ENCODE assay signal across 12 mouse cellular contexts in genomic region chr10:80697812-80698211, GRCm38 (mm10). TPM values are rescaled to one million over a fixed set of nuclear protein-coding genes. Genes with fewer than 3 reads are reported as not detected.
DNase-seq lines count a peak whose midpoint lies in the region; ATAC-seq lines count a peak whose summit lies in the region.
"Had no signal": no experiment of that assay in that cellular context is flagged by ENCODE, and none has a peak within 500 bp of the region (broad histone marks: within the 10 kb centered on the region; RNA-seq: fewer than 3 reads in every experiment).

No protein-coding gene starts in this region.

- H3K9me3 ChIP-seq in embryonic facial prominence, embryonic 12.5 days, result no peaks in the 10 kb centered on the region
- H3K9me3 ChIP-seq in embryonic facial prominence, embryonic 10.5 days, result no peaks in the 10 kb centered on the region
- H3K9me3 ChIP-seq in midbrain, embryonic 14.5 days (ENCODE audit: control insufficient read depth, low read length), result no peaks in the 10 kb centered on the region
- no peaks in the 10 kb centered on the region for H3K9me3 ChIP-seq in midbrain, embryonic 16.5 days (replicated peaks; ENCODE audit: control insufficient read depth, low read length, poor library complexity, severe bottlenecking)
- H3K9me3 ChIP-seq in erythroblast, embryonic 14.5 days (ENCODE audit: control insufficient read depth, low read length), result no peaks in the 10 kb centered on the region
- H3K9me3 ChIP-seq in stomach, embryonic 14.5 days (ENCODE audit: control insufficient read depth, low read depth, low read length), result no peaks in the 10 kb centered on the region

- H3K9ac ChIP-seq in embryonic facial prominence, embryonic 12.5 days, result peak overlapping the region; percentile 29; the same call in 1 of the 2 replicates
- H3K9ac ChIP-seq in midbrain, embryonic 14.5 days (replicated peaks; ENCODE audit: low read length), result no peak overlapping the region
- H3K9ac ChIP-seq in midbrain, embryonic 16.5 days (ENCODE audit: low read depth, low read length), result no peak overlapping the region
- H3K9ac ChIP-seq in stomach, embryonic 14.5 days (replicated peaks; ENCODE audit: low read depth, low read length), result no peak overlapping the region

- H3K36me3 ChIP-seq in embryonic facial prominence, embryonic 12.5 days, result peaks cover 17% of the 10 kb centered on the region
- H3K36me3 ChIP-seq in embryonic facial prominence, embryonic 10.5 days (replicated peaks), result peaks cover 36% of the 10 kb centered on the region
- H3K36me3 ChIP-seq in midbrain, embryonic 14.5 days (ENCODE audit: control insufficient read depth, insufficient read depth, low read length), result peaks cover 14% of the 10 kb centered on the region
- no peaks in the 10 kb centered on the region; the same call in 1 of the 2 replicates for H3K36me3 ChIP-seq in midbrain, embryonic 16.5 days (ENCODE audit: control insufficient read depth, insufficient read depth, low read length)
- peaks cover 64% of the 10 kb centered on the region for H3K36me3 ChIP-seq in erythroblast, embryonic 14.5 days (ENCODE audit: control insufficient read depth)
- H3K36me3 ChIP-seq in stomach, embryonic 14.5 days (ENCODE audit: control insufficient read depth, insufficient read depth, low read length), result peaks cover 4% of the 10 kb centered on the region; the same call in 1 of the 2 replicates

- no peak for ATAC-seq in embryonic facial prominence, embryonic 12.5 days (ENCODE audit: insufficient number of reproducible peaks, insufficient read depth, low FRiP score, low TSS enrichment)
- no peak for ATAC-seq in midbrain, embryonic 14.5 days (ENCODE audit: low FRiP score, low TSS enrichment)
- ATAC-seq in midbrain, embryonic 16.5 days, result no peak
- ATAC-seq in stomach, embryonic 14.5 days (ENCODE audit: insufficient number of reproducible peaks, insufficient read depth, low FRiP score, low read depth), result no peak

- no peak overlapping the region for H3K4me2 ChIP-seq in embryonic facial prominence, embryonic 12.5 days (replicated peaks)
- H3K4me2 ChIP-seq in midbrain, embryonic 14.5 days (ENCODE audit: low read length), result no peak overlapping the region
- no peak overlapping the region for H3K4me2 ChIP-seq in midbrain, embryonic 16.5 days (ENCODE audit: low read length)
- H3K4me2 ChIP-seq in stomach, embryonic 14.5 days (replicated peaks; ENCODE audit: low read depth, low read length), result no peak overlapping the region

- WGBS in embryonic facial prominence, embryonic 12.5 days, result 85% methylated on average over 9 of the region's 9 CpGs
- WGBS in embryonic facial prominence, embryonic 10.5 days, result 85% methylated on average over 9 of the region's 9 CpGs
- WGBS in midbrain, embryonic 14.5 days, result 67% methylated on average over 9 of the region's 9 CpGs
- 69% methylated on average over 9 of the region's 9 CpGs for WGBS in midbrain, embryonic 16.5 days
- WGBS in stomach, embryonic 14.5 days, result 79% methylated on average over 9 of the region's 9 CpGs

- peaks cover 14% of the 10 kb centered on the region for H3K4me1 ChIP-seq in embryonic facial prominence, embryonic 12.5 days
- peaks cover 58% of the 10 kb centered on the region for H3K4me1 ChIP-seq in embryonic facial prominence, embryonic 10.5 days
- H3K4me1 ChIP-seq in midbrain, embryonic 14.5 days (ENCODE audit: control insufficient read depth, insufficient read depth, low read length), result peaks cover 19% of the 10 kb centered on the region
- H3K4me1 ChIP-seq in midbrain, embryonic 16.5 days (ENCODE audit: control insufficient read depth, insufficient read depth, low read length), result peaks cover 15% of the 10 kb centered on the region
- H3K4me1 ChIP-seq in erythroblast, embryonic 14.5 days (ENCODE audit: control insufficient read depth), result peaks cover 99% of the 10 kb centered on the region
- peaks cover 17% of the 10 kb centered on the region for H3K4me1 ChIP-seq in stomach, embryonic 14.5 days (ENCODE audit: control insufficient read depth, insufficient read depth, low read length)

- no peak overlapping the region for H3K4me3 ChIP-seq in embryonic facial prominence, embryonic 12.5 days
- no peak overlapping the region for H3K4me3 ChIP-seq in embryonic facial prominence, embryonic 10.5 days
- H3K4me3 ChIP-seq in midbrain, embryonic 14.5 days (replicated peaks; ENCODE audit: low read depth, low read length), result no peak overlapping the region
- H3K4me3 ChIP-seq in midbrain, embryonic 16.5 days (ENCODE audit: low read depth, low read length), result no peak overlapping the region
- H3K4me3 ChIP-seq in erythroblast, embryonic 14.5 days (replicated peaks), result peak overlapping the region; percentile 58
- H3K4me3 ChIP-seq in stomach, embryonic 14.5 days (ENCODE audit: low read depth, low read length), result no peak overlapping the region
- H3K4me3 ChIP-seq: left cerebral cortex, adult 2 months had no signal

- H3K27me3 ChIP-seq in embryonic facial prominence, embryonic 12.5 days, result no peaks in the 10 kb centered on the region
- no peaks in the 10 kb centered on the region for H3K27me3 ChIP-seq in embryonic facial prominence, embryonic 10.5 days (replicated peaks; ENCODE audit: low read depth, poor library complexity, severe bottlenecking)
- no peaks in the 10 kb centered on the region for H3K27me3 ChIP-seq in midbrain, embryonic 14.5 days (ENCODE audit: control insufficient read depth, insufficient read depth, low read length)
- H3K27me3 ChIP-seq in midbrain, embryonic 16.5 days (ENCODE audit: control insufficient read depth, insufficient read depth, low read depth, low read length), result no peaks in the 10 kb centered on the region
- no peaks in the 10 kb centered on the region for H3K27me3 ChIP-seq in erythroblast, embryonic 14.5 days (ENCODE audit: control insufficient read depth)
- H3K27me3 ChIP-seq in stomach, embryonic 14.5 days (ENCODE audit: control insufficient read depth, insufficient read depth, low read length), result no peaks in the 10 kb centered on the region

- no peak for DNase-seq in embryonic facial prominence, embryonic 10.5 days (ENCODE audit: low spot score)
- DNase-seq in midbrain, embryonic 14.5 days, result peak; percentile 46
- no peak for DNase-seq in kidney, postnatal 36 days
- no peak for DNase-seq in left cerebral cortex, adult 8-10 months (ENCODE audit: low spot score in 2 of 2)
- DNase-seq: heart, adult 11 months; lung, postnatal 14 days; right cerebral cortex, postnatal 4 days had no signal

- H3K27ac ChIP-seq in embryonic facial prominence, embryonic 12.5 days, result no peak overlapping the region
- H3K27ac ChIP-seq in embryonic facial prominence, embryonic 10.5 days (replicated peaks), result no peak overlapping the region
- H3K27ac ChIP-seq in midbrain, embryonic 14.5 days (replicated peaks; ENCODE audit: low read depth, low read length), result 0 out of 2 replicates have a peak overlapping the region, but pooled peaks have one; percentile 0
- no peak overlapping the region for H3K27ac ChIP-seq in midbrain, embryonic 16.5 days (ENCODE audit: low read length)
- H3K27ac ChIP-seq in stomach, embryonic 14.5 days (ENCODE audit: low read length), result peak overlapping the region; percentile 15; the same call in 1 of the 2 replicates
- H3K27ac ChIP-seq: left cerebral cortex, adult 2 months had no signal

RNA-seq across cellular contexts. Expression of gene Mob3a, which starts 4.0 kb away (rescaled TPM):
- 57.4 and 60.9 TPM in 2 replicates for polyA plus RNA-seq in embryonic facial prominence, embryonic 12.5 days (2016; fragmentation: Nextera tagmentation; extraction: Ambion mirVana)
- polyA plus RNA-seq in embryonic facial prominence, embryonic 10.5 days (2016; fragmentation: Nextera tagmentation; extraction: Ambion mirVana), result 54.4 and 54.7 TPM in 2 replicates
- polyA plus RNA-seq in midbrain, embryonic 14.5 days (2014; fragmentation: Nextera tagmentation; extraction: Ambion mirVana), result 45.2 and 47.3 TPM in 2 replicates
- polyA plus RNA-seq in midbrain, embryonic 16.5 days (2015; fragmentation: Nextera tagmentation; extraction: Ambion mirVana), result 61.4 and 64.3 TPM in 2 replicates
- 1.8 and 2.1 TPM in 2 replicates for polyA plus RNA-seq in erythroblast, embryonic 14.5 days (2012)
- 47.9 and 51.1 TPM in 2 replicates for polyA plus RNA-seq in stomach, embryonic 14.5 days (2014; fragmentation: Nextera tagmentation; extraction: Ambion mirVana)
- 10 to 100 TPM; 12.0 to 17.6 (median 14.8) TPM for total RNA-seq in left cerebral cortex, adult 8-10 months (2022)

RNA-seq across cellular contexts. Expression of gene Izumo4, which starts 4.2 kb away (rescaled TPM):
- polyA plus RNA-seq in embryonic facial prominence, embryonic 12.5 days (2016; fragmentation: Nextera tagmentation; extraction: Ambion mirVana), result 20.5 and 23.6 TPM in 2 replicates
- 10.5 and 10.8 TPM in 2 replicates for polyA plus RNA-seq in embryonic facial prominence, embryonic 10.5 days (2016; fragmentation: Nextera tagmentation; extraction: Ambion mirVana)
- 22.4 and 25.1 TPM in 2 replicates for polyA plus RNA-seq in midbrain, embryonic 14.5 days (2014; fragmentation: Nextera tagmentation; extraction: Ambion mirVana)
- 44.9 and 49.5 TPM in 2 replicates for polyA plus RNA-seq in midbrain, embryonic 16.5 days (2015; fragmentation: Nextera tagmentation; extraction: Ambion mirVana)
- polyA plus RNA-seq in erythroblast, embryonic 14.5 days (2012), result 1.2 and 3.9 TPM in 2 replicates
- polyA plus RNA-seq in stomach, embryonic 14.5 days (2014; fragmentation: Nextera tagmentation; extraction: Ambion mirVana), result 16.7 and 18.4 TPM in 2 replicates
- 10 to 100 TPM; 44.2 to 67.8 (median 57.0) TPM for total RNA-seq in left cerebral cortex, adult 8-10 months (2022)

RNA-seq across cellular contexts. Expression of gene Mknk2, which starts 19.9 kb away (rescaled TPM):
- 117 and 122 TPM in 2 replicates for polyA plus RNA-seq in embryonic facial prominence, embryonic 12.5 days (2016; fragmentation: Nextera tagmentation; extraction: Ambion mirVana)
- 118 and 119 TPM in 2 replicates for polyA plus RNA-seq in embryonic facial prominence, embryonic 10.5 days (2016; fragmentation: Nextera tagmentation; extraction: Ambion mirVana)
- polyA plus RNA-seq in midbrain, embryonic 14.5 days (2014; fragmentation: Nextera tagmentation; extraction: Ambion mirVana), result 46.7 and 54.2 TPM in 2 replicates
- polyA plus RNA-seq in midbrain, embryonic 16.5 days (2015; fragmentation: Nextera tagmentation; extraction: Ambion mirVana), result 43.7 and 49.1 TPM in 2 replicates
- polyA plus RNA-seq in erythroblast, embryonic 14.5 days (2012), result 49.1 and 53.2 TPM in 2 replicates
- polyA plus RNA-seq in stomach, embryonic 14.5 days (2014; fragmentation: Nextera tagmentation; extraction: Ambion mirVana), result 71.3 and 75.5 TPM in 2 replicates
- total RNA-seq in left cerebral cortex, adult 8-10 months (2022), result 10 to 100 TPM; 36.0 to 47.0 (median 40.9) TPM

RNA-seq across cellular contexts. Expression of gene Btbd2, which starts 40.9 kb away (rescaled TPM):
- 109 and 110 TPM in 2 replicates for polyA plus RNA-seq in embryonic facial prominence, embryonic 12.5 days (2016; fragmentation: Nextera tagmentation; extraction: Ambion mirVana)
- 83.2 and 84.8 TPM in 2 replicates for polyA plus RNA-seq in embryonic facial prominence, embryonic 10.5 days (2016; fragmentation: Nextera tagmentation; extraction: Ambion mirVana)
- polyA plus RNA-seq in midbrain, embryonic 14.5 days (2014; fragmentation: Nextera tagmentation; extraction: Ambion mirVana), result 80.1 and 88.8 TPM in 2 replicates
- polyA plus RNA-seq in midbrain, embryonic 16.5 days (2015; fragmentation: Nextera tagmentation; extraction: Ambion mirVana), result 71.8 and 73.5 TPM in 2 replicates
- 2.6 and 3.2 TPM in 2 replicates for polyA plus RNA-seq in erythroblast, embryonic 14.5 days (2012)
- polyA plus RNA-seq in stomach, embryonic 14.5 days (2014; fragmentation: Nextera tagmentation; extraction: Ambion mirVana), result 46.3 and 64.2 TPM in 2 replicates
- total RNA-seq in left cerebral cortex, adult 8-10 months (2022), result 10 to 100 TPM; 88.6 to 97.6 (median 94.5) TPM

RNA-seq across cellular contexts. Expression of gene Ap3d1, which starts 44.3 kb away (rescaled TPM):
- 84.7 and 85.8 TPM in 2 replicates for polyA plus RNA-seq in embryonic facial prominence, embryonic 12.5 days (2016; fragmentation: Nextera tagmentation; extraction: Ambion mirVana)
- polyA plus RNA-seq in embryonic facial prominence, embryonic 10.5 days (2016; fragmentation: Nextera tagmentation; extraction: Ambion mirVana), result 60.5 and 61.5 TPM in 2 replicates
- polyA plus RNA-seq in midbrain, embryonic 14.5 days (2014; fragmentation: Nextera tagmentation; extraction: Ambion mirVana), result 106 and 116 TPM in 2 replicates
- 99.5 and 112 TPM in 2 replicates for polyA plus RNA-seq in midbrain, embryonic 16.5 days (2015; fragmentation: Nextera tagmentation; extraction: Ambion mirVana)
- polyA plus RNA-seq in erythroblast, embryonic 14.5 days (2012), result 2.5 and 2.6 TPM in 2 replicates
- 81.7 and 85.8 TPM in 2 replicates for polyA plus RNA-seq in stomach, embryonic 14.5 days (2014; fragmentation: Nextera tagmentation; extraction: Ambion mirVana)
- total RNA-seq in left cerebral cortex, adult 8-10 months (2022), result 100 to 1,000 TPM; 126 to 147 (median 139) TPM

Comparison
In these comparisons a context has a peak if more than half of its experiments do, and no peak if none do; other contexts are left out.
1. H3K27ac ChIP-seq: peak in midbrain, embryonic 14.5 days (single experiment) and stomach, embryonic 14.5 days (single experiment); none in embryonic facial prominence, embryonic 12.5 days (single experiment), embryonic facial prominence, embryonic 10.5 days (single experiment) and midbrain, embryonic 16.5 days (single experiment).
2. RNA of gene Mob3a, which starts 4.0 kb away (polyA plus RNA-seq): 61.4 to 64.3 TPM in midbrain, embryonic 16.5 days, 57.4 to 60.9 TPM in embryonic facial prominence, embryonic 12.5 days, 54.4 to 54.7 TPM in embryonic facial prominence, embryonic 10.5 days, 47.9 to 51.1 TPM in stomach, embryonic 14.5 days and 45.2 to 47.3 TPM in midbrain, embryonic 14.5 days; 1.8 to 2.1 TPM in erythroblast, embryonic 14.5 days; every median in the first group is over 10 times any median in the second.